ENCODE assay signal across 13 mouse cellular contexts in the genomic region with DNA sequence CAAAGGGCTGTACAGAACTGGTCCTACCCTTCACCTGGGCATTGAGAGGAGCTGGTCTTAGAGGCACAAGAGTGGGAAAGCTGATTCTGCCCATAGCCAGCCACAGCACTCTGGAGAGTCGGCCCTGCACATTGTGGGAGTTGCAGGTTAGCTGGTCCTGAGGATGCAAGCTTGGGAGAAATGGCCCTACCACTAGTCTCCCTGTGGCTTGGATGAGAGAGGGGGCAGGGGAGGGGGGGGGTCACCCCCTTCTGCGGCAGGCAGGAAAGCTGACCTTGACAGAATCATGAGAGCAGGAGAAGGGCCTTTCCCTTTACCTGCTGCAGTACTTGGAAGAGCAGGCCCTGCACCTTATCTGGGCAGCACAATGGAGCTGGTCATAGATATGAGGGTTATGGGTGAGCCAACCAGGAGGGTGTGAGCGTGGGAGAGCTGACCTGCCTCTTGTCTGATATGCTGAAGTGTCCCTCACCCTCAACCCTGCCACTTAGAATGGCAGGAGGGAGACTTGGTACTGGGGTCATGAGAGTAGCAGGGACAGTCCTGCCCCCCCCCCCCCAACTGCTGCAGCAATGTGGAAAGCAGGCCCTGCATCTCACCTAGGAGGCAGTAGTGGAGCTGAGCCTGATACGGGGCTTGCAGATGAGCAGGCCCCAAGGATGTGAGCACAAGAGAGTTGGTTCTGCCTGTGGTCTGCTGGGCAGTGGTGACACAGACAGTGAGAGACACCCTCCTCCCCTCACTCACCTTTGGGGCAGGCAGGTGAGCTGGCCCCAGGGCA. TPM values are rescaled to one million over a fixed set of nuclear protein-coding genes. Genes with fewer than 3 reads are reported as not detected.
A peak's percentile ranks its signal among the peaks of the same experiment; 100 is the strongest.
DNase-seq lines count a peak whose midpoint lies in the region; ATAC-seq lines count a peak whose summit lies in the region.
"Had no signal": no experiment of that assay in that cellular context is flagged by ENCODE, and none has a peak within 500 bp of the region (broad histone marks: within the 10 kb centered on the region; RNA-seq: fewer than 3 reads in every experiment).

No protein-coding gene starts in this region.

- peak; percentile 40; the same call in 1 of the 2 replicates for ATAC-seq in heart, embryonic 13.5 days (ENCODE audit: extremely low read depth, insufficient number of reproducible peaks, low FRiP score, low TSS enrichment)
- ATAC-seq in liver, embryonic 12.5 days = peak; percentile 93
- ATAC-seq: activated CD4-positive, CD25-positive, alpha-beta regulatory T cell, adult 4 months had no signal

- H3K27ac ChIP-seq in heart, embryonic 13.5 days (replicated peaks) = no peak overlapping the region
- H3K27ac ChIP-seq in liver, embryonic 12.5 days = peak overlapping the region; percentile 87

- no peak overlapping the region for H3K4me2 ChIP-seq in heart, embryonic 13.5 days
- peak overlapping the region; percentile 62 for H3K4me2 ChIP-seq in liver, embryonic 12.5 days

- H3K9ac ChIP-seq in heart, embryonic 13.5 days = no peak overlapping the region; the same call in 1 of the 2 replicates
- peak overlapping the region; percentile 64 for H3K9ac ChIP-seq in liver, embryonic 12.5 days

- 46% methylated on average over 4 of the region's 4 CpGs for WGBS in heart, embryonic 13.5 days
- 16% methylated on average over 4 of the region's 4 CpGs for WGBS in liver, embryonic 12.5 days (ENCODE audit: insufficient replicate concordance)

- H3K4me3 ChIP-seq in heart, embryonic 13.5 days = no peak overlapping the region
- H3K4me3 ChIP-seq in liver, embryonic 12.5 days = no peak overlapping the region

- H3K9me3 ChIP-seq in heart, embryonic 13.5 days = no peaks in the 10 kb centered on the region
- no peaks in the 10 kb centered on the region for H3K9me3 ChIP-seq in liver, embryonic 12.5 days (replicated peaks)

- no peaks in the 10 kb centered on the region for H3K27me3 ChIP-seq in heart, embryonic 13.5 days (replicated peaks)
- no peaks in the 10 kb centered on the region for H3K27me3 ChIP-seq in liver, embryonic 12.5 days (replicated peaks)

- H3K4me1 ChIP-seq in heart, embryonic 13.5 days = peaks cover 26% of the 10 kb centered on the region; the same call in 1 of the 2 replicates
- H3K4me1 ChIP-seq in liver, embryonic 12.5 days = peaks cover 64% of the 10 kb centered on the region

- H3K36me3 ChIP-seq in heart, embryonic 13.5 days = no peaks in the 10 kb centered on the region
- no peaks in the 10 kb centered on the region for H3K36me3 ChIP-seq in liver, embryonic 12.5 days

- DNase-seq in heart, postnatal 4 days = no peak
- DNase-seq in spleen, postnatal 36 days (ENCODE audit: low spot score in 2 of 2) = peak; percentile 16 to 31
- DNase-seq in spleen, adult 12 weeks (ENCODE audit: low spot score) = no peak
- DNase-seq in layer of hippocampus, postnatal 10 days (ENCODE audit: low spot score in 2 of 2) = no peak
- DNase-seq in thymus, postnatal 0 days (ENCODE audit: low spot score) = no peak
- no peak for DNase-seq in right cerebral cortex, postnatal 10 days (ENCODE audit: low spot score in 2 of 2)
- DNase-seq: kidney, adult 9 months; lung, postnatal 14 days had no signal

RNA-seq across cellular contexts. Expression of a gene that starts 11.9 kb away (rescaled TPM):
- polyA plus RNA-seq in heart, embryonic 13.5 days (2015; fragmentation: Nextera tagmentation; extraction: Ambion mirVana) = 0.23 and 0.37 TPM in 2 replicates
- not detected for total RNA-seq in heart, postnatal 4 days (2021)
- polyA plus RNA-seq in liver, embryonic 12.5 days (2016; fragmentation: Nextera tagmentation; extraction: Ambion mirVana) = 5.3 and 6.4 TPM in 2 replicates
- total RNA-seq in layer of hippocampus, postnatal 10 days (2021) = not detected
- polyA plus RNA-seq in thymus, postnatal 0 days (2015; fragmentation: Nextera tagmentation; extraction: Ambion mirVana) = not detected in 2 replicates
- total RNA-seq: gastrocnemius, postnatal 4 days; left cerebral cortex, adult 8-10 months had no signal

Comparison
In these comparisons a context has a peak if more than half of its experiments do, and no peak if none do; other contexts are left out.
1. DNase-seq: peak in spleen, postnatal 36 days (2 of 2); none in heart, postnatal 4 days (single experiment), spleen, adult 12 weeks (single experiment), layer of hippocampus, postnatal 10 days (0 of 2), thymus, postnatal 0 days (single experiment) and right cerebral cortex, postnatal 10 days (0 of 2).